Mouse (Mus musculus) hindbrain, embryonic 14.5 days (tissue): ENCODE results near the gene Whrn. TPM values are rescaled to one million over a fixed set of nuclear protein-coding genes. Genes with fewer than 3 reads are reported as not detected.

Experiments used
- ATAC-seq: fragments of 200-750 bp; cut with Nextera tagmentation; 2 replicates; pipeline ENCODE4 v1.8.0; 2017; ENCODE audit warnings: moderate number of reproducible peaks, mild to moderate bottlenecking, moderate TSS enrichment, moderate library complexity; ENCODE audit not compliant: low FRiP score
- DNase-seq: peaks from one replicate; pipeline ENCODE4 v3.0.0-alpha.2; 2015; ENCODE audit warnings: low spot score
- H3K27ac ChIP-seq: fragments of 300-500 bp; sonication (generic); 2 replicates; pipeline ENCODE4 v1.5.1; 2014; ENCODE audit warnings: mild to moderate bottlenecking, moderate library complexity
- H3K27me3 ChIP-seq: fragments of 300-500 bp; sonication (generic); 2 replicates; pipeline ENCODE4 v1.6.1; 2014; ENCODE audit warnings: mild to moderate bottlenecking, low read length, mixed read lengths; ENCODE audit not compliant: control insufficient read depth, insufficient read depth
- H3K36me3 ChIP-seq: fragments of 300-500 bp; sonication (generic); replicated peaks from 2 replicates; pipeline ENCODE4 v1.6.1; 2014; ENCODE audit not compliant: control insufficient read depth, insufficient read depth
- H3K4me1 ChIP-seq: fragments of 300-500 bp; sonication (generic); replicated peaks from 2 replicates; pipeline ENCODE4 v1.6.1; 2014; ENCODE audit warnings: antibody characterized with exemption, low read length, mixed read lengths; ENCODE audit not compliant: control insufficient read depth, insufficient read depth
- H3K4me2 ChIP-seq: fragments of 300-500 bp; sonication (generic); replicated peaks from 2 replicates; pipeline ENCODE4 v1.6.1; 2014; ENCODE audit warnings: mild to moderate bottlenecking, moderate library complexity
- H3K4me3 ChIP-seq: fragments of 300-500 bp; sonication (generic); replicated peaks from 2 replicates; pipeline ENCODE4 v1.5.1; 2014; ENCODE audit warnings: mild to moderate bottlenecking, low read length
- H3K9ac ChIP-seq: fragments of 300-500 bp; sonication (generic); 2 replicates; pipeline ENCODE4 v1.6.1; 2014
- H3K9me3 ChIP-seq: fragments of 300-500 bp; sonication (generic); 2 replicates; pipeline ENCODE4 v1.6.1; 2016; ENCODE audit warnings: low read length; ENCODE audit not compliant: control insufficient read depth
- WGBS: fragments of 180-500 bp; shearing (Covaris S2); extraction: QIAGEN DNeasy Blood & Tissue Kit; methylation state at CpG from one replicate; pipeline ENCODE4 v1.1.7; 2014; 5-methylcytosine and 5-hydroxymethylcytosine counted together
- polyA plus RNA-seq: library from polyadenylated mRNA; unstranded; fragments of >200 nt; fragmentation: Nextera tagmentation; extraction: Ambion mirVana; gene quantifications from 2 replicates; pipeline ENCODE4 v1.2.1, GENCODE M21; 2014

Whrn gene
- polyA plus RNA-seq, 1 experiment from 2014 or later, result 5.8 TPM

DNA sequence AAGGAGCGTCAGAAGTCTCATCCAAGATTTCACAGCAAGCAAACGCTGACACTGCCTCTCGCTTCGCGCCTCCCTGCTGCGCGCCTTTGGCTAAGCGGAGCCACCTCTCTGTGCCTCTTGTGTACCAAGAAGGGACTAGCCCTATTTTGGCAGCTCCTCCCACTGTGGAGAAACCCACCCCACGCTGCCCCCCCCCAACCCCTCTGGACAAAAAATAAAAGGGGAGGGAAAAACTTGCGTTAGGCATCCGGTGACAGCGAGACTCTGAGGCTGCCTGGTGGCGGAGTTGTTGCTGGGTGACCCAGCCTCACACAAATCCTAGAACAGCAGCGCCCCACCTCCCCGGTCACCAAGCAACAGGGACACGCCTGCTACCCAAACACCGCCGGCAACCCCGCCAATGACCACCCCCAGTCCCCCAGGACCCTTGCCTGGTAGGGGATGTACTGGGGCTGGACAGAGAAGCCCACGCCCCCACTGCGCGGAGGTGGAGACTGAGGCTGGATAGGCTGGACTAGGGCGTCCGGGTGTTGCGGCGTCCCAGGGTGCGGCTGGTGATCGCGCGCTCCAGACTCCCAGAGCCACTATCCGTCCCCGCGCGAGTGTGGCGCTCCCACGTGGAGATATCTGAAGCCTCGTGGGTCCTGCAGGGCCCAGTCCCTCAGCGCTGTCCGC is 85.7 kb downstream of the Whrn start:
- peak overlapping the region; percentile 81 for H3K4me2 ChIP-seq
- peak overlapping the region; percentile 47 for H3K4me3 ChIP-seq
- H3K36me3 ChIP-seq, result no peaks in the 10 kb centered on the region
- ATAC-seq, result peak; percentile 72
- DNase-seq, result peak; percentile 59
- no peak overlapping the region for H3K27ac ChIP-seq
- peaks cover 21% of the 10 kb centered on the region for H3K4me1 ChIP-seq
- under 1% methylated on average over 39 of the region's 39 CpGs for WGBS
- H3K27me3 ChIP-seq, result no peaks in the 10 kb centered on the region
- no peaks in the 10 kb centered on the region for H3K9me3 ChIP-seq
- H3K9ac ChIP-seq, result peak overlapping the region; percentile 53

DNA sequence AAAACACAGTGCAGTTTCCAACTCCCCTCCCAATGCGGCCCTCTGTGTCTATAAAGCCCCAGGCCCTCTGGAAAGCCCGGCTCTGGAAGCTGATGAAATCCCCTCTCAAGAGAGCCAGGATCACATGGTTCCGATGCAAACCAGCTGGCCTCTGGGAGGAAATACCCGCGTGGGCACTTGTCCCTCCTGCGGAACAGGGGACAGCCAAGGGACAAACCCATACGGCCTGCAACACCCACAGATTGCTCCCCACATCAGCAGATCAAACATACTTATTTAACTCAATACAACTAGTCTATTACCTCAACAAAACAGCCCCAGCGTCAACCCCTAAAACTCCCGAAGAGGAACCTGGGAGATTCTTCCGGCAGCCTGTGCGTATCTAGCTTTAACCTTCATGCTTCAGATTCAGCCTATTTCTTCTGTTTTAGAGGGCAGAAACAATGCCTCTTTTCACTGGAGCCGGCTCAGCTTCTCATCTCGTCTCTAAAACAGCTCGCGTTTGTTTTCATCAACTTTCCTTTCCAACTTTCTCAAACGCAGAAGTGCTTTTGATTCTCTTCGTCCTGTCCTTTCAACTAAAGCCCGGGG is 86.4 kb downstream of the Whrn start:
- Histone ChIP-seq H3K4me2 (peak overlapping the region; percentile 81), H3K36me3 (no peaks in the 10 kb centered on the region), H3K27ac (no peak overlapping the region), H3K9me3 (no peaks in the 10 kb centered on the region), H3K9ac (peak overlapping the region; percentile 53; the same call in 1 of the 2 replicates), H3K27me3 (no peaks in the 10 kb centered on the region), H3K4me1 (peaks cover 27% of the 10 kb centered on the region), H3K4me3 (peak overlapping the region; percentile 47)
- DNase-seq (peak; percentile 56), ATAC-seq (no peak)
- WGBS, result 2% methylated on average over 18 of the region's 18 CpGs

DNA sequence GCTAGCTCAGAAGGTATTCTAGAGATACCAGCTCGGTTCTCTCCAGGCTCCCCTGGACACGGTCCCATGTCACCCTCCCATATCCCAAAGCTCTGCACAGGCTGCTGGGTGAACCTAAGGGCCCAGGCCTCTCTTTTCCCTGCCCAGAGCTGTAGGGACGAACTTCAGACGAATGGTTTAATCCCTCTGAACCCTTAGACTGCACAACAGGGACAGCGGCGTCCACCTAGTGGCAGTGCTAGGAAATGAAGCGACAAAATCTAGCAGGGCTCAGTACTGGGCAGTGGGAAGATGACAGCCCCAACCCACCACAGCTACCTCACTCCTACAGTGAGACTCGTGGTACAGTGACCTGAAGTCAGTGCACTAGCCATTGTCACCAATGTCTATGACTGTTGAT is 87.1 kb downstream of the Whrn start:
- 8% methylated on average over 8 of the region's 8 CpGs for WGBS
- H3K36me3 ChIP-seq, result no peaks in the 10 kb centered on the region
- peak overlapping the region; percentile 47; the same call in 1 of the 2 replicates for H3K4me3 ChIP-seq
- DNase-seq (peak; percentile 64), ATAC-seq (peak; percentile 33)
- 0 out of 2 replicates have a peak overlapping the region, but pooled peaks have one; percentile 49 for H3K27ac ChIP-seq
- no peaks in the 10 kb centered on the region for H3K27me3 ChIP-seq
- peak overlapping the region; percentile 81 for H3K4me2 ChIP-seq
- H3K9me3 ChIP-seq, result no peaks in the 10 kb centered on the region
- peaks cover 35% of the 10 kb centered on the region for H3K4me1 ChIP-seq
- H3K9ac ChIP-seq, result peak overlapping the region; percentile 53; the same call in 1 of the 2 replicates

DNA sequence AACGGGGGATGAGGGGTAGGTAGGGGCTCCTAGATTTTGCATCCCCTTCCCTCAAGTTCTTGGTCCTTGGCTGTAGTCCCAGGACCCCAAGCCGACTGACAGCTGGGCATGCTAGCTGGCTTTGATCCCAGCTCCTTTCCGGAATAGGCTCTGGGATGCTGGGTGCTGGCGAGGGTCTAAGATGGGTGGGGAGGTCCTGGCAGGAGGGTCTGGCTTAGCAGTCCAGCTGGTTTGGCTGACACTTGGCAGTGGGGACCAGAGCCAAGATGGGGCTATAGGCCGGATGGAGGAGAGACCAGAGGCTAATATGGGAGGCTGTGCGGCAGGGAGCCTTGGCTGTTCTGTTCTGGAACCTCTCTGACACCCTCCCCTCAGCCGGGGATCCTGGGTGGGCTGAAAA is 87.5 kb downstream of the Whrn start:
- Histone ChIP-seq H3K9ac (no peak overlapping the region; the same call in 1 of the 2 replicates), H3K4me1 (peaks cover 39% of the 10 kb centered on the region), H3K4me2 (peak overlapping the region; percentile 81), H3K9me3 (no peaks in the 10 kb centered on the region), H3K4me3 (no peak overlapping the region), H3K27ac (0 out of 2 replicates have a peak overlapping the region, but pooled peaks have one; percentile 49), H3K36me3 (no peaks in the 10 kb centered on the region), H3K27me3 (no peaks in the 10 kb centered on the region)
- ATAC-seq (peak; percentile 24; the same call in 1 of the 2 replicates), DNase-seq (no peak)
- 44% methylated on average over 7 of the region's 7 CpGs for WGBS

DNA sequence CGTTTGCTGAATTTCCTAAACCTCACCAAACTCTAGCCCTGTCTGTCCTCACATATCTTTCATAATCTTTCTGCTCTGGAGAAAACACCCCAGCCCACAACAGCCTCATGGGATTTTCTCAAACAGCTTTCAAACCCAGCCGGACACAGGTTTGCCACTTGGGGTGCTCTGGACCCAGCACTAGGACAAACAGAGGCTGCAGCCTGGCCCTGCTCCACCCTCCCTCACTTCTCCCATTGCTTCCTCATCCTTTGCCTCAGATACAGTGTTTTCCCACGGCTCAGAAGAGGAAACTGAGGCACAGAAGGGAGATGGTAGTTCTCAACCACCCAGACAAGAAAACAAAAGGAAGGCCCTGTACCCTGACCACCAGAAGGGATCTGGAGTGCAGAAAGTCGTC is 90.1 kb downstream of the Whrn start:
- no peaks in the 10 kb centered on the region for H3K36me3 ChIP-seq
- ATAC-seq (no peak), DNase-seq (no peak)
- no peak overlapping the region for H3K9ac ChIP-seq
- 54% methylated on average over 4 of the region's 4 CpGs for WGBS
- H3K27me3 ChIP-seq, result no peaks in the 10 kb centered on the region
- H3K9me3 ChIP-seq, result no peaks in the 10 kb centered on the region
- peaks cover 47% of the 10 kb centered on the region for H3K4me1 ChIP-seq
- no peak overlapping the region for H3K27ac ChIP-seq
- no peak overlapping the region for H3K4me3 ChIP-seq
- H3K4me2 ChIP-seq, result no peak overlapping the region

DNA sequence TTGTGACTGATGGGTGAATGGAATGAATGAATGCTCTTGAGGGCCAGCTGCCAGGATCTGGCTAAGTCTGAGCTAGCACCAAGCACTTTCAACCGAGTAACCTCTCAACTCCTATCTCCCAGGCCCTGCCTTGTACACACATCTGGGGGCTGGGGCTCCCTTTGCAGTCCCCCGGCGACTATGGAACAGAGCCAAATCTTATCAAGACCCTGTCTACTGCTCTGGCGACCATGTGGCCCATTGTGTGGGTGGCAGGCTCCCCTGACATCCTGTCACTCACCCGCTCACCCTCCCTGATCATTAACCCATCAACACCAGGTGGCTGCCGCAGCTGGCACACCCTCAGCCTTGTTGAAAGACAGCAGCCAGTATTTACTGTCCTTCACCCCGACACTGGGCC is 90.7 kb downstream of the Whrn start:
- Histone ChIP-seq H3K27ac (no peak overlapping the region), H3K9me3 (no peaks in the 10 kb centered on the region), H3K27me3 (no peaks in the 10 kb centered on the region), H3K36me3 (no peaks in the 10 kb centered on the region), H3K4me3 (no peak overlapping the region), H3K4me1 (peaks cover 47% of the 10 kb centered on the region), H3K4me2 (no peak overlapping the region), H3K9ac (no peak overlapping the region)
- 15% methylated on average over 7 of the region's 7 CpGs for WGBS
- no peak for ATAC-seq
- no peak for DNase-seq

DNA sequence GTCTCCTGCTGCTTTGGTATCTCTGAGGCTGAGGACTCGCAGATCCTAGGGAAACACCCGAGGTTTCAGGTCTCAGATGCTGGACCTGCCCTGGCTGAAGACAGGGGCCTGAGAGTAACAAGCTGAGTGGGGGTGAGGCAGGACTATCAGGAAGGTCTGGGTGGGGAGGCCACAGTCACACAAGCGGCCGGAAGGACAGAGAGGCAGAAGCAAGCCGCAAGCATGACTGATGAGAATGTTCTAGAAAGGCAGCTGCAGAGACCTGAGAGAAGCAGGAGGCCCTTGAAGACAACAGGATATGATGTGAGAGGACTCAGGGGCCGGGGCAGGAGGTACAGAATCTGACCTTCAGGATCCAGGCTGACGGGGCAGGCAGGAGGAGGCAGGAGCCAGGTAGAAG is 91.6 kb downstream of the Whrn start:
- peaks cover 46% of the 10 kb centered on the region for H3K4me1 ChIP-seq
- no peaks in the 10 kb centered on the region for H3K9me3 ChIP-seq
- no peak overlapping the region for H3K4me2 ChIP-seq
- H3K9ac ChIP-seq, result no peak overlapping the region
- no peaks in the 10 kb centered on the region for H3K36me3 ChIP-seq
- DNase-seq, result no peak
- 76% methylated on average over 7 of the region's 7 CpGs for WGBS
- no peak for ATAC-seq
- H3K4me3 ChIP-seq, result no peak overlapping the region
- no peak overlapping the region for H3K27ac ChIP-seq
- H3K27me3 ChIP-seq, result no peaks in the 10 kb centered on the region

DNA sequence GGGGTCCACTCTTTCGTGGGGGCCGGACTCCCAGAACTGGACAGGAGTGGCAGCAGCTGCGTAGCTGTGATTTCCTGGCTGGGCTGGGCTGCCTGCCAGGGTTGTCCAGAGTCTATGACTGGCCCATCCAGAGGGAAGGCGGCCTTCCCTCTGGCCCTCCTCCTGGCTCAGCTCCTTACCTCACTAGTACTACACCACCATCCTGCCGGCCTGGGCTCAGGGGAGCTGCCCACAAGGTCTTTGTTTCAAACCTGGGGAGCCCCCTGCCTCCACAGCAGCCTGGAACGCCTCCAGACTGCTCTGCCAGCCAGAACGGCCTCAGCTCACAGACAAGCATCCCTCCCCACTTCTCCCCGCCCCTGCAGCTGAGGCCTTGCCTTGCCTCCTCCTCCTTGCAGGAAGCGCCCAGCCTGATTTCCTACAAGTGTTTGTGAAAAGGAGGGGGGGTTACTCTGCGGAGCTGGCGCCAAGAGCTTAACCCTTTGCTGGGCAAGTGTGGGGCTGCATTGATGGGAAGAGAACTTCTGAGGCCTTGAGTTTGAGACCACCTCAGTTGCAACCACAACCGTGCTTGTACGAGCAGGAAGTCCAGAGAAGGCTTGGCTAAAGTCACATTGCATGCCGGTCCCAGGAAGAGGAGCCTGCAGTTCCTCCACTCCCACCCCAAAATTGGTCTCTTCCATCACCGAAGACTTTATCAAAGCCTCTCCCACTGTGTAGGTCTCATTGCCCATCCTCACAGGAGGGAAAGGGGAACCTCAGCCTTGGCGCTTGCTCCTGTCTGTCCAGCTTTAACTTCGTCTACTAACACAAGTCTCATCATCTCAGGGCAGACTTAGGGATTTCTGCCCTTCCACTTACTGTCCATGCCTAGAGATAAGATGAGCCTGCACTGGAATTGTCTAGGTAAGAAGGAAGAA is 92.5 kb downstream of the Whrn start, which contains the start of gene Akna:
TSS of gene Akna (minus strand) at position 315 of the 920 bp plus-strand sequence.
- Histone ChIP-seq H3K27ac (peak within 1 kb of the TSS; percentile 68), H3K27me3 (no peaks in the 10 kb centered on the region), H3K4me3 (no peak within 1 kb of the TSS; the same call in 1 of the 2 replicates), H3K36me3 (no peaks in the 10 kb centered on the region), H3K4me1 (peaks cover 37% of the 10 kb centered on the region), H3K9ac (peak within 1 kb of the TSS; percentile 25), H3K9me3 (no peaks in the 10 kb centered on the region), H3K4me2 (peak within 1 kb of the TSS; percentile 32)
- DNase-seq (peak; percentile 73), ATAC-seq (peak; percentile 84)
- 13% methylated on average over 17 of the region's 17 CpGs for WGBS

DNA sequence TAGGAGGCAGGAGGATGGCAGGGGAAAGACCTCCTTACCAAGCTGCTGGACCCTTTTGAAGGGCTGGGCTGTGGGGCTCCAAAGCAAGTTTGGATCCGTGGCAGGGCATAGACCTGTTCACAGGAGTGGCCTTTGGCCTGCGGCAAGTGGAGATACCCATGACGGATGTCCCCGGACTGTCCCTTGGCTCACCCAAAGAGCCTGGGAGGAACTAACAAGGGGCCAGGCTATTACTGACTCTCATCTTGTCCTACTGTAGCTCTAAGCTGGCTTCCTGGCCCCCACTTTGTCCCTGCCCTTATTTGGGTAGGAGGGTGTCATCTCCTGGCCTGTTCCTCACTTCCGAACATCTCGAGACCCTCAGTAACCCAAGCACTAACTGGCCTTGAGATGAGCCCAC is 93.2 kb downstream of the Whrn start:
- Histone ChIP-seq H3K9ac (peak overlapping the region; percentile 25; the same call in 1 of the 2 replicates), H3K9me3 (no peaks in the 10 kb centered on the region), H3K27me3 (no peaks in the 10 kb centered on the region), H3K36me3 (no peaks in the 10 kb centered on the region), H3K27ac (peak overlapping the region; percentile 68), H3K4me1 (peaks cover 34% of the 10 kb centered on the region), H3K4me2 (peak overlapping the region; percentile 32), H3K4me3 (no peak overlapping the region; the same call in 1 of the 2 replicates)
- ATAC-seq, result 0 out of 2 replicates have a peak, but pooled peaks have one; percentile 9
- DNase-seq, result no peak
- WGBS, result 67% methylated on average over 6 of the region's 6 CpGs
